Mouse (Mus musculus): ENCODE measurements around the gene Akr1b10. TPM values are rescaled to one million over a fixed set of nuclear protein-coding genes. Genes with fewer than 3 reads are reported as not detected.

The Akr1b10 gene
- total RNA-seq, 2 experiments from 2014 or later, result 18.5 to 28.4 TPM

Other genes with a start within 250 kb of the Akr1b10 start
- 20.1 and 22.1 TPM in 2 replicates for gene Slc35b4, start 207.1 kb upstream of the Akr1b10 start, total RNA-seq (2015)
- 12.8 and 17.2 TPM in 2 replicates for gene Slc35b4, start 207.1 kb upstream of the Akr1b10 start, total RNA-seq (2017)
- 200 and 215 TPM in 2 replicates for gene Akr1b3, start 66.7 kb upstream of the Akr1b10 start, total RNA-seq (2015)
- 102 and 117 TPM in 2 replicates for gene Akr1b3, start 66.7 kb upstream of the Akr1b10 start, total RNA-seq (2017)
- not detected in 2 replicates for gene Akr1b8, start 30.1 kb upstream of the Akr1b10 start, total RNA-seq (2015)
- not detected in 2 replicates for gene Akr1b8, start 30.1 kb upstream of the Akr1b10 start, total RNA-seq (2017)
- not detected in 2 replicates for gene Akr1b7, start 28.1 kb downstream of the Akr1b10 start, total RNA-seq (2015)
- gene Akr1b7, start 28.1 kb downstream of the Akr1b10 start, total RNA-seq (2017), result not detected in 2 replicates
- 2.4 and 4.1 TPM in 2 replicates for gene Bpgm, start 92.0 kb downstream of the Akr1b10 start, total RNA-seq (2015)
- gene Bpgm, start 92.0 kb downstream of the Akr1b10 start, total RNA-seq (2017), result 10.8 and 12.4 TPM in 2 replicates
- 0.09 and 0.47 TPM in 2 replicates for gene Cald1, start 214.3 kb downstream of the Akr1b10 start, total RNA-seq (2015)
- gene Cald1, start 214.3 kb downstream of the Akr1b10 start, total RNA-seq (2017), result 0.08 TPM in 1 of 2 replicates, not detected in the other

Data from megakaryocyte, adult 5-6 weeks (primary cell).